Mouse (Mus musculus): ENCODE measurements around the gene Sgms1. TPM values are rescaled to one million over a fixed set of nuclear protein-coding genes. Genes with fewer than 3 reads are reported as not detected.
"Not testable (repeated sequence)": the region's sequence is repeated elsewhere in the genome, so short reads cannot be mapped to it uniquely, and the experiment has no call there.

Gene Sgms1
- polyA plus RNA-seq, 1 experiment from 2014 or later = 19.2 TPM

GRCm38 (mm10) chr19:32090804-32091203 is 298.7 kb downstream of the Sgms1 start:
- Histone ChIP-seq H3K4me2 (replicated peaks) (no peak overlapping the region), H3K9ac (no peak overlapping the region), H3K4me3 (replicated peaks; ENCODE audit: low read length) (no peak overlapping the region), H3K4me1 (replicated peaks; ENCODE audit: control insufficient read depth, insufficient read depth, low read length) (no peaks in the 10 kb centered on the region), H3K36me3 (replicated peaks; ENCODE audit: control insufficient read depth, insufficient read depth) (no peaks in the 10 kb centered on the region), H3K9me3 (ENCODE audit: control insufficient read depth, low read length) (no peaks in the 10 kb centered on the region), H3K27ac (no peak overlapping the region), H3K27me3 (ENCODE audit: control insufficient read depth, insufficient read depth, low read length) (no peaks in the 10 kb centered on the region)
- DNase-seq (ENCODE audit: low spot score) (no peak), ATAC-seq (ENCODE audit: low FRiP score) (no peak)
- 91% methylated on average over 4 of the region's 4 CpGs for WGBS

- Histone ChIP-seq H3K4me1 (replicated peaks; ENCODE audit: control insufficient read depth, insufficient read depth, low read length) (no peaks in the 10 kb centered on the region), H3K9me3 (ENCODE audit: control insufficient read depth, low read length) (no peaks in the 10 kb centered on the region), H3K36me3 (replicated peaks; ENCODE audit: control insufficient read depth, insufficient read depth) (no peaks in the 10 kb centered on the region), H3K27me3 (ENCODE audit: control insufficient read depth, insufficient read depth, low read length) (no peaks in the 10 kb centered on the region), H3K9ac (no peak overlapping the region), H3K4me2 (replicated peaks) (no peak overlapping the region), H3K4me3 (replicated peaks; ENCODE audit: low read length) (no peak overlapping the region), H3K27ac (no peak overlapping the region)
- no peak for DNase-seq (ENCODE audit: low spot score)
- ATAC-seq (ENCODE audit: low FRiP score) = no peak
- 93% methylated on average over 1 of the region's 1 CpGs for WGBS
Observed at GRCm38 (mm10) chr19:32088570-32088969, 300.9 kb downstream of the Sgms1 start.

GRCm38 (mm10) chr19:32087736-32088470 is 301.6 kb downstream of the Sgms1 start:
- DNase-seq (ENCODE audit: low spot score) (no peak), ATAC-seq (ENCODE audit: low FRiP score) (no peak)
- no peaks in the 10 kb centered on the region for H3K9me3 ChIP-seq (ENCODE audit: control insufficient read depth, low read length)
- H3K4me1 ChIP-seq (replicated peaks; ENCODE audit: control insufficient read depth, insufficient read depth, low read length) = no peaks in the 10 kb centered on the region
- no peaks in the 10 kb centered on the region for H3K36me3 ChIP-seq (replicated peaks; ENCODE audit: control insufficient read depth, insufficient read depth)
- H3K27me3 ChIP-seq (ENCODE audit: control insufficient read depth, insufficient read depth, low read length) = no peaks in the 10 kb centered on the region
- H3K4me3 ChIP-seq (replicated peaks; ENCODE audit: low read length) = no peak overlapping the region
- no peak overlapping the region for H3K27ac ChIP-seq
- WGBS = 89% methylated on average over 6 of the region's 6 CpGs
- H3K4me2 ChIP-seq (replicated peaks) = no peak overlapping the region
- H3K9ac ChIP-seq = no peak overlapping the region

GRCm38 (mm10) chr19:32084813-32085212 is 304.7 kb downstream of the Sgms1 start:
- H3K36me3 ChIP-seq (replicated peaks; ENCODE audit: control insufficient read depth, insufficient read depth); H3K4me3 ChIP-seq (replicated peaks; ENCODE audit: low read length); H3K27ac ChIP-seq; H3K4me2 ChIP-seq (replicated peaks); ATAC-seq (ENCODE audit: low FRiP score); H3K4me1 ChIP-seq (replicated peaks; ENCODE audit: control insufficient read depth, insufficient read depth, low read length); H3K27me3 ChIP-seq (ENCODE audit: control insufficient read depth, insufficient read depth, low read length); H3K9ac ChIP-seq; H3K9me3 ChIP-seq (ENCODE audit: control insufficient read depth, low read length); DNase-seq (ENCODE audit: low spot score): not testable (repeated sequence)
- 94% methylated on average over 1 of the region's 1 CpGs for WGBS

Other genes with a start within 250 kb of the Sgms1 start
- gene Rpl9-ps6, start 76.9 kb upstream of the Sgms1 start, polyA plus RNA-seq (2014; fragmentation: Nextera tagmentation; extraction: Ambion mirVana) = 67.6 and 79.3 TPM in 2 replicates
- gene Minpp1, start 96.1 kb upstream of the Sgms1 start, polyA plus RNA-seq (2014; fragmentation: Nextera tagmentation; extraction: Ambion mirVana) = 60.6 and 66.2 TPM in 2 replicates
- 1.8 TPM in 2 replicates for gene Papss2, start 206.1 kb upstream of the Sgms1 start, polyA plus RNA-seq (2014; fragmentation: Nextera tagmentation; extraction: Ambion mirVana)